Mouse (Mus musculus): Measurements from ENCODE around the gene Apex1. TPM values are rescaled to one million over a fixed set of nuclear protein-coding genes. Genes with fewer than 3 reads are reported as not detected.
"Not testable (repeated sequence)": the region's sequence is repeated elsewhere in the genome, so short reads cannot be mapped to it uniquely, and the experiment has no call there.

Gene Apex1
- total RNA-seq, 1 experiment from 2014 or later: 136 TPM

DNA sequence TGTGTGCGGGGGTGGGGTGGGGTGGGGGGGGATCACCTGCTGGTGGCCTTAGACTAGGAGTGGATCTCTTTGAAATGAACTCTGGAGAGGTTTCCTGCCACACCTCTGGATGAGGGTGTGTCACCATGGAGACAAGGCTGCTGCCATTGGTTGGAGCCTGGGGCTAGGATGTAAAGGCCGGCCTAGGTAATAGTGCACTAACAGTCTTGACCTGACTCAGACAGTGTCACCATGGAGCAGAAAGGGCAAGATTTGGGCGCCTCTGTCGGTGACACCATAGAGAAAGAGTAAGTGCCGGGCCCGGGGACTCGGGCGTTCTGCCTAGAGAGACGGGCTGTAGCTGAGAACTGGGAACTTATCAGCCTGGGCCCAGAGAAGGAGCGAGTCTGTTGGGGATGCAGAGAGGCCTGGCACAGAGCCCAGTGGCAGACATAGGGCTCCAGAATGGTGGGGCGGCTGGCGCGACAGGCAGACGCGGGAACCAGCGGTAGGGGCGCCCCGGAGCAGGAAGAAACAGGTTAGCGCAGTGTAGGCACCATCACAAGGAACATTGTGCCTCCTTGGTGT is 31.3 kb downstream of the Apex1 start, which contains the start of gene Pnp2:
Gene Pnp2 (plus strand): TSS at position 51 of the 567 bp plus-strand sequence.
- ATAC-seq (replicated peaks in 1 of 2; ENCODE audit: insufficient read depth in 1 of 2, low FRiP score in 2 of 2, low TSS enrichment in 1 of 2, low read depth in 1 of 2, poor library complexity in 2 of 2, severe bottlenecking in 2 of 2): peak; percentile 85 to 94

DNA sequence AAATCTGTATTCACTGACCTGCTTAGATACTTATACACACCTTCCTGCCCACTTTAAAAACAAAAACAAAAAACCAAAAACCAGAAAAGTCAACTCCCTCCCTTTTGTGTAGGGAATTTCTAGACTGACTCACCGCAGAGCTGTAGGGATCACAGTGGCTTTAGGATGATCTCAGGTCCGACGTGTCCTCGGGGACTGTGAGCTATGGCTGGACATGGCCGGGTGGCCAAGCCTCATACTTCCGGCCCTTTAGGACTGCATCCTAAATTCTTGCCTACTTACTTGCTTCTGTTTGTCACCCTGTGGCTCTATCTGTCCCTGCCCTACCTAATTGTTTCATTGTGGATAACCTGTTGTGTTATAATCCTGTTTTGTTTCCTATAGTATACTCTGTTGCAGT is 32.0 kb downstream of the Apex1 start:
- not testable (repeated sequence) for ATAC-seq (replicated peaks in 1 of 2; ENCODE audit: insufficient read depth in 1 of 2, low FRiP score in 2 of 2, low TSS enrichment in 1 of 2, low read depth in 1 of 2, poor library complexity in 2 of 2, severe bottlenecking in 2 of 2)

DNA sequence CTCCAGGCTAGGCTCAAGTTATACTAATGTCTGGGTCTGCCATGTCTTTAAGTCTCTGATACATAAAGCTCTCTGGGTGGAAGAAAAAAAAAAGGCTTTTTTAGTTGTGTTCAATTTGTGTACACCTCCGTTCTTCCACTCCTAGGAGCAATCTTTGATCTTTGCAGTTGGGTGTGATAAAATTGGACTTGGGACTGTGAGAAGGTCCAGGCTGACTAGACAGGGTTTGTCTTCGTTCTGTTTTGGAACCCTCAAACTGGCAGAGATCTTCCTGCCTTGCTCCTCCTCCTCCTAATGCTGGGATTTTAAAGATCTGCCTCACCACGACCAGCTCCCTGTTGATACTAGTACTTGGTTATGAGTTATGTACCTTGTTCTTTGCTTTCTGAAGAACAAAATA is 32.4 kb downstream of the Apex1 start:
- ATAC-seq (replicated peaks in 1 of 2; ENCODE audit: insufficient read depth in 1 of 2, low FRiP score in 2 of 2, low TSS enrichment in 1 of 2, low read depth in 1 of 2, poor library complexity in 2 of 2, severe bottlenecking in 2 of 2): not testable (repeated sequence)

DNA sequence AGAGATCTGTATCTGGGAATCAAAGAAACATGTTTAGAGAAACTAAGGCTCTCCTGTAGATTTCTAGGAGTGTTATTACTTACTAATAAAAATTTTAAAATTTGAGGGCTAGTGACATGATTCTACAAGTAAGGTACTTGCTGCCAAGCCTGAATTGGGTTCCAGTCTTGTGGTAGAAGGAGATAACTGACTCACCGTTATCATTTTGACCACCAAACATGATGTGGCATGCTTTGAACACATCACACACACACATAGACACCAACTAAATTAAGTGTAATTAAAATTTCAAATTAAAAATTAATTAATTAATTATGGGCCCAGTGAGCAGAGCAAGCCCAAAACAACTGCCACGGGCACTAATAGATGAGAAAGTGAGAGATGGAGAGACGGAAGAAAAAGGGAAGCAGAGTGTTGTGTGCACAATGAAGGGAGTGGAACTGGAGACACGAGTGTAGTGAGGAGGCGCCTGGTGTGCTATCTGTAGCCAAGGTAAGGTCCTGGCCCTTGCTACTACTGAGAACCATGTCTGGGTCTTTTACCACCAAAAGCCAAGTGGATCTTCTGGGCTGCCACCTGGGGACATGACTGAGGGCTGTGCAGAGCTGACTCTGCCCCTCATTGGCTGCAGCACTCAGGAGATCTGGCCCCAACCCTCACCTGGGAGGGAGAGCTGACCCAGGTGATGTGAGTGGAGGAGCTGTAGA is 33.7 kb downstream of the Apex1 start:
- ATAC-seq (replicated peaks in 1 of 2; ENCODE audit: insufficient read depth in 1 of 2, low FRiP score in 2 of 2, low TSS enrichment in 1 of 2, low read depth in 1 of 2, poor library complexity in 2 of 2, severe bottlenecking in 2 of 2): not testable (repeated sequence)

DNA sequence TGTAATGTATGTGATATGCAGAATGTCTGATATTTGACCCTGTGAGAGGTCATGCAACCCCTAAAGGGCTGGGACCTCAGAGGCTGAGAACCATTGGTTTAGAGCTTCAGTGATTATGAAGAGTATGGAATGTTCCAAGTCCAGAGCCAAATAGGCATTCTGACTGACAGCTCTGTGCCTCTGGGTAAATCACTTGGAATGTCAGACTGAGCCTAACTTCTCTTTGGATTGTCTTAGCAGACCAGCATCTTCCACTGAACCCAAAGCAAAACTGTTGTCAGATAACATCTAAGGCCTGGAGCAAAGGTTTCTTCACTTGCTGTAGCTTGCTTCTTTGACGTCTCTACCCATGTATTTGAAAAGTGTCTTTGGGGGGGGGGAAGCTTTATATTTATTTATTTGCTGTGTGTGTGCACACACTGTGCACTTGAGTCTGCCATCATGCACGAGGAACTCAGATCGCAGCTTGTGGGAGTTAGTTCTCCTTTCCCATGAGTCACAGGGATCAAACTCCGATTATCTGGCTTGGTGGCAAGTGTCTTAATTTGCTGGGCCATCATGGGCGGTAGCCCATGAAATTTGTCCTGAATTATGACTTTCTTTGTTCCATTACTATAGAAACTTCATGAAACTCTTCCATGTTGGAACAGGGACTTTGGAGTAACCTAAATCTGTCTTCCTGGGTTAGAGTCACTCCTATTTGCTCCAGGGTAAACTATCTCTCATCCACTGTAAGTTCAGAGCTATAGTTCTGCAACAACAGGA is 43.6 kb downstream of the Apex1 start:
- ATAC-seq (replicated peaks in 1 of 2; ENCODE audit: insufficient read depth in 1 of 2, low FRiP score in 2 of 2, low TSS enrichment in 1 of 2, low read depth in 1 of 2, poor library complexity in 2 of 2, severe bottlenecking in 2 of 2): no peak

DNA sequence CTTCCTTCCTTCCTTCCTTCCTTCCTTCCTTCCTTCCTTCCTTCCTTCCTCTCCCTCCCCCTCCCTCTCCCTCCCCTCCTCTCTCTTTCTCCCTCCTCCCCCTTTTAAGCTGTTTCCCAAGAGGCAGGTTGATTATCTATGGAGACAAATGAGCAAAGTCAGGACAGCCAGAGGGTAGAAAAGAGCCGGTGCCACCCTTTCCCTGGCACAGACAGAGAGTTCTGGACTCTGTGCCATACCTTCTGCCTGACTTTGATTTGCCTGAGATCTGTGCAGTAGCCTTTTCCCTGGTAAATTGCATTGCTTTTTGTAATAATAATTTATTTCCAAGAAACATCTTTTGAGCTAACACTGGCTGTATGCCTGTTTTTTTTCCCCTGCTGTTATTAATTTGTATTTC is 44.3 kb downstream of the Apex1 start:
- no peak for ATAC-seq (replicated peaks in 1 of 2; ENCODE audit: insufficient read depth in 1 of 2, low FRiP score in 2 of 2, low TSS enrichment in 1 of 2, low read depth in 1 of 2, poor library complexity in 2 of 2, severe bottlenecking in 2 of 2)

DNA sequence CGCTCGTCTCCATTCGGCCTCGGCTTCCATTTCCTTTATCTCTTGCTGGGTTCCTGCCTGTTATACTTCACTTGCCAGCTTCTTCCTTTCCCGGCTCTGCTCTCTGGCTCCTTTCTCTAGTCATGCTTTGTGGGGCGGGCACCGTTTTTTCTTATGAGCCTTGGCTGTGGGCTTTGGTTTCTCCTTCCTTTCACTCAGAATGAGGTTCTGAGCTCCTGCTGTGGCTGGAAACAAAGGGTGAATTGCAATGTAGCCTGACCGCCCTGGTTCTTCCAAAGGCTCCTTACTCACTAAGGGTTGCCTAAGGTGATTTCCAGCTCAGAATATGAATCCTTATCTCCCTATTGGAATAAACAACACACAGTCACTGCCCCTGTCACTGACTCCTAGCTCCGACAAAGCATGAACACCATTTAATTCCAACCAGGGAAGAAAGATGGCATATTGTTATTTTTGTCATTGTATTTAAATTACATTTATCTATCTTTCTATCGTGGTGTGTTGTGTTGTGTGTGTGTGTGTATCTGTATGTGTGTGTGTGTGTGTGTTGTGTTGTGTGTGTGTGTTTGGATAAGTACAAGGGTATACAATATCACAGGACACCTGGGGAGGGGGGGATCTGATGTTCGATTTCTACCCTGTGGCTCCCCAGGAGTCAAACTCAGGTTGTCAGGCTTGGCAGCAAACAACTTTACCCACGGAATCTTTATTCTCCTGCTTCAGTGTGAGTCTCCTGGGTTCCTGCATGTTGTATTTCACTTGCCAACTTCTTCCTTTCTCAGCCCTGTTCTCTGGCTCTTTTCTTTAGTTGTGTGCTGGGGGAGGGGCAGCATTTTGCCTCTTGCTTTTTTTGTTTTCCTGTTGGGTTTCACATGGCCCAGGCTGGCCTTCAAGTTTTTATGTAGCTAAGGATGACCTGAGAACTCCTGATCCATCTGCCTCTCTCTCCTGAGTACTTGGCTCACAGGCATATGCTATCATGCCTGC is 45.1 kb downstream of the Apex1 start:
- ATAC-seq (replicated peaks in 1 of 2; ENCODE audit: insufficient read depth in 1 of 2, low FRiP score in 2 of 2, low TSS enrichment in 1 of 2, low read depth in 1 of 2, poor library complexity in 2 of 2, severe bottlenecking in 2 of 2): peak in 1 of 2 experiments; percentile 40; a peak in 1 of 4 replicates

DNA sequence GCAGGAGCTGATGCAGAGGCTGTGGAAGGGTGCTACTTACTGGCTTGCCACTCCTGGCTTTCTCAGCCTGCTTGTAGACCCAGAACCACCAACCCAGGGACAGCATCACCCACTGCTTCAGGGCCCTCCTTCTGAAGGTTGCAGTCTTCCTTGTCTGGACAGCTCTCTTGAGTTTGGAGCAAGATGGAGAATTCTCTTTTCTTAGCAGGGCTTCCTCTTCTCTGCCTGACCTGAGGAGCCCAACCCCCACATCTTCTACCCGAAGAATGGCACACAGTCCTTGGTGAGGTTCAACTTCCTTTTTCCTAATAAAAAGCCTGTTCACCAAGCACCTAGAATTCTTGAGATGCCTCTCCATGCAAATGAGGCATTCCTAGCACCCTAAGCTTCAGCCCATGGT is 46.1 kb downstream of the Apex1 start:
- ATAC-seq (replicated peaks in 1 of 2; ENCODE audit: insufficient read depth in 1 of 2, low FRiP score in 2 of 2, low TSS enrichment in 1 of 2, low read depth in 1 of 2, poor library complexity in 2 of 2, severe bottlenecking in 2 of 2): peak; percentile 34 to 54; a peak in 2 of 4 replicates

DNA sequence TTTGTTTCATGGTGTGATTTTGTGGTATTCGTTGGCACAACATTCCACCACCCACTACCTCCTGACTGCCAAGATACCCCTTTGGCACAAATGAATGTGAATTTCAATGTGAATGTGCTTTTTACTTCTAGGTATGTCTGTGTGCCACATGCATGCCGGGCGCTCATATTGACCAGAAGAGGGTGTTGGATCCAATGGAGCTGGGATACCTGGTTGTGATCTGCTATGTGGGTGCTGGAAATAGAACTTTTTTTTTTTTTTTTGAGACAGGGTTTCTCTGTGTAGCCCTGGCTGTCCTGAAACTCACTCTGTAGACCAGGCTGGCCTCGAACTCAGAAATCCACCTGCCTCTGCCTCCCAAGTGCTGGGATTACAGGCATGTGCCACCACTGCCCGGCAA is 48.3 kb downstream of the Apex1 start:
- ATAC-seq (replicated peaks in 1 of 2; ENCODE audit: insufficient read depth in 1 of 2, low FRiP score in 2 of 2, low TSS enrichment in 1 of 2, low read depth in 1 of 2, poor library complexity in 2 of 2, severe bottlenecking in 2 of 2): not testable (repeated sequence)

DNA sequence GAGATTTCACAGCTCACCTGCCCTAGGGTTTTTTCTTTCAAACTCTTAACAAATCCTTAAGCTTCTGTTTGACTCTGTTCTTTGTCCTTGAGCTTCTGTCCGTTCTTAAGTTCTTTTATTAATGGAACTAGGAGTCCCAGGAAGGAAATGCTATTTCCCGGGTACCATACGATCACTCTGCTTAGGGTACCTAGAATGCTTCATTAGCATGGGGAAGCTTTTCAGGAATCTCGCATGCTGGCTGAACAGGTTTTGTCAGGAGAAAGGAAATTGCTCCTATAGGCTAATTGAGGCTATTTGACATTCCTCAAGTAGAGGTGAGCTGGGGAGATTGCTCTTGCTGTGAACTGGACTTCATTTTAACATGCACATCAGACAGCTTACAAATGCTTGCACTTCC is 48.9 kb downstream of the Apex1 start:
- ATAC-seq (replicated peaks in 1 of 2; ENCODE audit: insufficient read depth in 1 of 2, low FRiP score in 2 of 2, low TSS enrichment in 1 of 2, low read depth in 1 of 2, poor library complexity in 2 of 2, severe bottlenecking in 2 of 2): no peak

DNA sequence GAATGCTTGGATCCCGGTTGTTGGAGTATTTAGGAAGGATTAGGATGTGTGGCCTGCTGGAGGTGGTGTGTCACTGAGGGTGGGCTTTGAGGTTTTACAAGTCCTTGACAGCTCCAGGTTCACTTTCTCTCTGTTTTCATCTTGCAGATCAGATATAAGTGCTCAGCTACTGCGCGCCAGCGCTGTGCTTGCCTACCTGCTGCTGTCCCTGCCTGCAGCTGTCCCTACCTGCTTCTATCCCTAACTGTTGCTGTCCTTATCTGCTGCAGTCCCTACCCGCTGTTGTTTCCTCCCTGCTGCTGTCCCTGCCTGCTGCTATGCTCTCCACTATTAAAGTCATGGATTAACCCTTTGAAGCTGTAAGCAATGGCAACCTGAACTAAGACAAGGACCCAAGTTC is 50.2 kb downstream of the Apex1 start:
- no peak for ATAC-seq (replicated peaks in 1 of 2; ENCODE audit: insufficient read depth in 1 of 2, low FRiP score in 2 of 2, low TSS enrichment in 1 of 2, low read depth in 1 of 2, poor library complexity in 2 of 2, severe bottlenecking in 2 of 2)

DNA sequence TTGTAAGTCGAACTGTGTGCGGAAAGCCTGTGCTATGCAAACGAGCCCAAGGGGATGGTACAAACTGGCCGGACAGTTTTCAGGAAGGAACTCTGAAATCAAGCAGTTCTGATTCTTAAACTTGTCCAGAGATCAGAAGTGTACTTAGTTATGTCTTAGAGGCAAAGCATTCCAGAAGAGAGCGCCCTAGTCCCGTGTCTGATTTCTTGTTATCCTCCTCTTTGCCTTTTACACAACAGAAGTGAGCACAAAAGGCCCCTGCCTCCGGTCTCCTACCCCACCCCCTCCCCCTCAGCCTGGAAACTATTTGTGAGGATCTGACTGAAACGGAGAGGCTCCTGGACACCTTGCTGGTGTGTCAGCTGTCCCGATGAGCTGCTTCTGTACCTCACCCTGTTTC is 51.9 kb downstream of the Apex1 start:
- no peak for ATAC-seq (replicated peaks in 1 of 2; ENCODE audit: insufficient read depth in 1 of 2, low FRiP score in 2 of 2, low TSS enrichment in 1 of 2, low read depth in 1 of 2, poor library complexity in 2 of 2, severe bottlenecking in 2 of 2)

Other genes with a start within 250 kb of the Apex1 start
- gene Olfr747, start 231.8 kb upstream of the Apex1 start, total RNA-seq (2017): not detected in 2 replicates
- not detected in 2 replicates for gene Olfr748, start 217.6 kb upstream of the Apex1 start, total RNA-seq (2017)
- not detected in 2 replicates for gene Olfr749, start 179.9 kb upstream of the Apex1 start, total RNA-seq (2017)
- 38.0 and 55.2 TPM in 2 replicates for gene Ttc5, start 139.4 kb upstream of the Apex1 start, total RNA-seq (2017)
- not detected in 2 replicates for gene Ccnb1ip1, start 117.2 kb upstream of the Apex1 start, total RNA-seq (2017)
- 91.4 and 97.5 TPM in 2 replicates for gene Parp2, start 117.1 kb upstream of the Apex1 start, total RNA-seq (2017)
- 6.6 and 24.2 TPM in 2 replicates for gene Tep1, start 54.4 kb upstream of the Apex1 start, total RNA-seq (2017)
- not detected in 2 replicates for gene Klhl33, start 27.5 kb upstream of the Apex1 start, total RNA-seq (2017)
- gene Osgep, start 75 bp upstream of the Apex1 start, total RNA-seq (2017): 106 and 113 TPM in 2 replicates
- 9.0 and 15.9 TPM in 2 replicates for gene Pip4p1, start 5.9 kb downstream of the Apex1 start, total RNA-seq (2017)
- 101 and 172 TPM in 2 replicates for gene Pnp, start 6.1 kb downstream of the Apex1 start, total RNA-seq (2017)
- gene Gm49342, start 19.5 kb downstream of the Apex1 start, total RNA-seq (2017): 45.7 and 69.8 TPM in 2 replicates
- 3.5 and 4.7 TPM in 2 replicates for gene Pnp2, start 31.0 kb downstream of the Apex1 start, total RNA-seq (2017)
- gene Rnase10, start 82.8 kb downstream of the Apex1 start, total RNA-seq (2017): not detected in 2 replicates
- not detected in 2 replicates for gene Rnase9, start 116.9 kb downstream of the Apex1 start, total RNA-seq (2017)
- not detected in 2 replicates for gene Rnase11, start 125.2 kb downstream of the Apex1 start, total RNA-seq (2017)
- gene Rnase12, start 132.7 kb downstream of the Apex1 start, total RNA-seq (2017): 5.3 TPM in 1 of 2 replicates, not detected in the other
- gene Olfr750, start 149.5 kb downstream of the Apex1 start, total RNA-seq (2017): not detected in 2 replicates
- gene Rnase4, start 166.1 kb downstream of the Apex1 start, total RNA-seq (2017): 3.3 and 6.2 TPM in 2 replicates
- 5.9 TPM in 1 of 2 replicates, not detected in the other for gene Ang, start 166.2 kb downstream of the Apex1 start, total RNA-seq (2017)
- not detected in 2 replicates for gene Eddm3b, start 189.5 kb downstream of the Apex1 start, total RNA-seq (2017)
- gene Rnase6, start 198.9 kb downstream of the Apex1 start, total RNA-seq (2017): 66.9 and 80.2 TPM in 2 replicates
- gene Rnase1, start 221.8 kb downstream of the Apex1 start, total RNA-seq (2017): not detected in 2 replicates
- gene Rnase2b, start 237.3 kb downstream of the Apex1 start, total RNA-seq (2017): not detected in 2 replicates

All from hematopoietic stem cell, adult 5-6 weeks (primary cell).